Mouse (Mus musculus) liver, embryonic 14.5 days (tissue): Measurements from ENCODE around the gene Dok3. TPM values are rescaled to one million over a fixed set of nuclear protein-coding genes. Genes with fewer than 3 reads are reported as not detected.
A peak's percentile ranks its signal among the peaks of the same experiment; 100 is the strongest.

Experiments used
- ATAC-seq: fragments of 200-750 bp; cut with Nextera tagmentation; 2 replicates; pipeline ENCODE4 v1.8.0; 2017; ENCODE audit warnings: moderate number of reproducible peaks, mild to moderate bottlenecking, moderate library complexity; ENCODE audit not compliant: insufficient read depth
- DNase-seq, 3 experiments: peaks; one replicate each; pipeline ENCODE4 v3.0.0-alpha.2; 2012 to 2013; ENCODE audit warnings: low read depth in 3 of 3, low spot score in 3 of 3
- H3K27ac ChIP-seq: fragments of 300-500 bp; sonication (generic); 2 replicates; pipeline ENCODE4 v1.5.1; 2014; ENCODE audit warnings: moderate library complexity, mild to moderate bottlenecking, control low read depth, inconsistent platforms
- H3K27me3 ChIP-seq: fragments of 300-500 bp; sonication (generic); 2 replicates; pipeline ENCODE4 v1.6.1; 2014; ENCODE audit warnings: mild to moderate bottlenecking, low read length, moderate library complexity; ENCODE audit not compliant: control insufficient read depth, insufficient read depth
- H3K36me3 ChIP-seq: fragments of 300-500 bp; sonication (generic); replicated peaks from 2 replicates; pipeline ENCODE4 v1.6.1; 2014; ENCODE audit warnings: low read depth; ENCODE audit not compliant: control insufficient read depth, insufficient read depth
- H3K4me1 ChIP-seq, 2 experiments: fragments of 200-500 bp in 1 of 2; fragments of 300-500 bp in 1 of 2; sonication (generic) in 1 of 2; replicated peaks; 2 replicates each; pipeline ENCODE4 v1.6.1; 2012 to 2014; ENCODE audit warnings: antibody characterized with exemption in 1 of 2, inconsistent platforms in 1 of 2, low read length in 1 of 2; ENCODE audit not compliant: control insufficient read depth in 2 of 2, insufficient read depth in 2 of 2
- H3K4me2 ChIP-seq: fragments of 300-500 bp; sonication (generic); 2 replicates; pipeline ENCODE4 v1.6.1; 2014; ENCODE audit warnings: low read depth, mild to moderate bottlenecking, control low read depth, moderate library complexity
- H3K4me3 ChIP-seq, 2 experiments: fragments of 200-500 bp in 1 of 2; fragments of 300-500 bp in 1 of 2; sonication (generic) in 1 of 2; 2 replicates each; pipeline ENCODE4 v1.5.1; 2012 to 2014; ENCODE audit warnings: low read depth in 2 of 2, low read length in 2 of 2, mild to moderate bottlenecking in 2 of 2, control low read depth in 1 of 2, inconsistent platforms in 1 of 2, moderate library complexity in 1 of 2; ENCODE audit not compliant: insufficient read depth in 1 of 2
- H3K9ac ChIP-seq: fragments of 300-500 bp; sonication (generic); replicated peaks from 2 replicates; pipeline ENCODE4 v1.6.1; 2014; ENCODE audit warnings: mild to moderate bottlenecking, control low read depth, moderate library complexity
- H3K9me3 ChIP-seq: fragments of 300-500 bp; sonication (generic); 2 replicates; pipeline ENCODE4 v1.6.1; 2016; ENCODE audit warnings: low read length, mixed read lengths; ENCODE audit not compliant: control insufficient read depth
- CTCF ChIP-seq: IDR thresholded peaks from 2 replicates; pipeline ENCODE4 v1.5.1; 2016; ENCODE audit warnings: antibody characterized with exemption, low read depth, control low read depth
- EP300 ChIP-seq: IDR thresholded peaks from 2 replicates; pipeline ENCODE4 v1.6.1; 2016; ENCODE audit warnings: antibody characterized with exemption, low read depth
- WGBS: fragments of 180-500 bp; shearing (Covaris S2); extraction: QIAGEN DNeasy Blood & Tissue Kit; methylation state at CpG from one replicate; pipeline ENCODE4 v1.1.7; 2014; ENCODE audit not compliant: insufficient replicate concordance; 5-methylcytosine and 5-hydroxymethylcytosine counted together
- microRNA-seq: library from miRNA; unstranded; fragments of <30 nt; microRNA quantifications from one replicate; pipeline ENCODE4, GENCODE M21; 2016
- polyA plus RNA-seq, 2 experiments: library from polyadenylated mRNA; depleted of rRNA in 1 of 2; stranded (reverse) in 1 of 2; unstranded in 1 of 2; fragments of >200 nt; fragmentation: Nextera tagmentation in 1 of 2; extraction: Ambion mirVana in 1 of 2; gene quantifications; 2 replicates each; pipeline versions ENCODE4 v1.2.1 to v1.2.3; 2012 to 2014

Gene Dok3
- polyA plus RNA-seq, 2 experiments = 2.9 to 4.7 TPM

DNA sequence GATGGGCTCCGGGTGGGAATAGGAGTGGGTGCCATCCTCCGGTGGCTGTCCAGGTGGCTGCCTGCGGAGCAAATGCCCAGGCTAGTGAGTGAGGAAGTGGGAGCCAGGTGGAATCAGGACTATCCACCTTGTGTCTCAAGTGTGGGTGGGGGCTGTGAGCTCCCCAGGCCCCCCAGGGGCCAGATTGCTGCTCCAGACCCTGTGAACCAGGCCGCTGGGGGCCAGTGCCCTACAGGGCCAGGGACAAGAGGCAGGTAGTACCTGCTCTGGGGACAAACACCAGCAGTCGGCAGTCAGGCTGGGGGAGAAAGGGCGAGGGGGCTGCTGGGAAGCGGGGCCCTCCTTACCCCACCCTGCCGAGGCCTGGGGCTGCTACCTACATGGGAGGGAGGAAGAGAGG is 52.8 kb downstream of the Dok3 start:
- Histone ChIP-seq H3K4me1 (0 out of 4 replicates have a peak, but pooled peaks cover 0 to 3% of the 10 kb centered on the region in 2 experiments), H3K4me3 (no peak overlapping the region), H3K9me3 (no peaks in the 10 kb centered on the region), H3K4me2 (no peak overlapping the region), H3K9ac (no peak overlapping the region), H3K27me3 (peaks cover 32% of the 10 kb centered on the region), H3K36me3 (no peaks in the 10 kb centered on the region), H3K27ac (no peak overlapping the region)
- 66% methylated on average over 8 of the region's 8 CpGs for WGBS
- ATAC-seq (no peak), DNase-seq (no peak)
- TF ChIP-seq EP300 = no peak

DNA sequence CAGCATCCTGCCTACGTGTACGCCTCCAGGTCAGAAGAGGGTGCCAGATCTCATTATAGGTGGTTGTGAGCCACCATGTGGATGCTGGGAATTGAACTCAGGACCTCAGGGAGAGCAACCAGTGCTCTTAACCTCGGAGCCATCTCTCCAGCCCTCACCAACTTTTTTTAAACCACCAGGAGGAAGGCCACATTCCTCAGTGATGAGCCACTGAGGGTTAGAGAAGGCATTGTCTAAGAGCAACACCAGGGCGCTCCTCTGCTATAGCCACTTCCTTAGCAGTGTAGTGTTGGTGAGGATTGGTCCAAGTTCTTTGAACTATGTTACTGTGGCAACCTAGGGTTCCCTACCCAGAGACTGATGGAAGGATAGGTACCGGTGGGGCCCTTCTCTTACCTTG is 53.3 kb downstream of the Dok3 start:
- no peak overlapping the region for H3K4me2 ChIP-seq
- no peak for ATAC-seq
- H3K4me3 ChIP-seq = no peak overlapping the region
- DNase-seq = no peak
- H3K27ac ChIP-seq = no peak overlapping the region
- H3K9me3 ChIP-seq = no peaks in the 10 kb centered on the region
- WGBS = 69% methylated on average over 5 of the region's 5 CpGs
- 0 out of 4 replicates have a peak, but pooled peaks cover 0 to 3% of the 10 kb centered on the region in 2 experiments for H3K4me1 ChIP-seq
- H3K36me3 ChIP-seq = no peaks in the 10 kb centered on the region
- no peak overlapping the region for H3K9ac ChIP-seq
- TF ChIP-seq CTCF = no peak
- peaks cover 37% of the 10 kb centered on the region for H3K27me3 ChIP-seq

DNA sequence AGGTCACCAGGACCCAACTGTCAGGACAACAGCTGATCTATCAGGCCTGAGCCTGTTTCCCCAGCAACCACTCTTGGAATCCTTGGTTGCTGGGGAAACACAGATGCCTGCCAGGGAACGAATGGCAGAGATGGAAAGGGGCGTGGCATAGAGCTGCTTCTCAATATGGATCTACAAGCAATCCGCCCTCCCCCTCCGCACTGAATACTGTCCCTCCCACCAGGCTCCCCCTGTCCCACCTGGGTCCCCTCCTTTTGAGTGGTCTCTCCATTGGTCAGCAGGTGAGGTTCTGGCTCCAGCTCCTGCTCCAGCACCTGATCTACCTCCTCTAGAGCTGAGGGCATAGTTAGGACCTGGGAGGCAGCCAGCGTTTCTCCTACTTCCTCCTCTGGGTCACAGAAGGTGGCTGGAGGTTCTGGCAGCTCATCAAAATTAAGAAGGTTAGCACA is 54.5 kb downstream of the Dok3 start:
- Histone ChIP-seq H3K4me2 (no peak overlapping the region), H3K27me3 (peaks cover 48% of the 10 kb centered on the region), H3K9me3 (no peaks in the 10 kb centered on the region), H3K27ac (no peak overlapping the region), H3K9ac (no peak overlapping the region), H3K36me3 (no peaks in the 10 kb centered on the region), H3K4me3 (no peak overlapping the region), H3K4me1 (0 out of 4 replicates have a peak, but pooled peaks cover 0 to 3% of the 10 kb centered on the region in 2 experiments)
- TF ChIP-seq CTCF (no peak), EP300 (no peak)
- no peak for ATAC-seq
- no peak for DNase-seq
- WGBS = 40% methylated on average over 5 of the region's 5 CpGs

DNA sequence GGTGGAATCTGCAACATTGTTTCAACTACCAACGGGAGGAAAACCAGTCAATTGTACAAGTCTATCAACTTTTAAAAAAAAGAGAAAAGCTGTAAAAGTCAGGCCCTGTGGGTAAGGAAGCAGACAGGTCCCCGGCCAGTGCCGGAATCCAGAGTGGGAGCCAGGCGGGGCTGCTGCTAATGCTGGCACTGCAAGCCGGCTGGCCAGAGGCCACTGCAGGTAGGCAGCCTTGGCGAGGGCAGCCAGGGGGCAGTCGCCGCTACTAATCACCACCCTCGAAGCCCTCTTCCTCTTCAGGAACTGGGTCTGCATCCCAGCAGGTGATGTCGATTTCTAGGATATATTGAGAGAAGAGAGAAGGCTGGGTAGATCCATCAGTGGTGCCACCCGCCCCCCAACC is 55.1 kb downstream of the Dok3 start:
- no peaks in the 10 kb centered on the region for H3K9me3 ChIP-seq
- no peak overlapping the region for H3K9ac ChIP-seq
- peaks cover 52% of the 10 kb centered on the region for H3K27me3 ChIP-seq
- DNase-seq (no peak), ATAC-seq (no peak)
- TF ChIP-seq EP300 (no peak), CTCF (peak; percentile 30)
- H3K4me3 ChIP-seq = no peak overlapping the region
- WGBS = 63% methylated on average over 11 of the region's 11 CpGs
- no peaks in the 10 kb centered on the region for H3K36me3 ChIP-seq
- H3K4me1 ChIP-seq = 0 out of 4 replicates have a peak, but pooled peaks cover 0 to 3% of the 10 kb centered on the region in 2 experiments
- H3K4me2 ChIP-seq = no peak overlapping the region
- H3K27ac ChIP-seq = no peak overlapping the region

Small RNAs within 50 kb of the gene (microRNA-seq; reads per million reads assigned to microRNA genes)
- 5.1 reads per million, percentile 7 among the genes with 10 or more reads in this experiment for gene Mir6944
- gene Mir6945 = 1.3 reads per million

Other genes starting within 250 kb of the Dok3 start
- gene Prelid1, start 208.8 kb downstream of the Dok3 start, polyA plus RNA-seq (2012; rRNA removed) = 129 and 130 TPM in 2 replicates
- 230 and 238 TPM in 2 replicates for gene Prelid1, start 208.8 kb downstream of the Dok3 start, polyA plus RNA-seq (2014; fragmentation: Nextera tagmentation; extraction: Ambion mirVana)
- gene Rab24, start 207.3 kb downstream of the Dok3 start, polyA plus RNA-seq (2012; rRNA removed) = 42.3 and 47.1 TPM in 2 replicates
- gene Rab24, start 207.3 kb downstream of the Dok3 start, polyA plus RNA-seq (2014; fragmentation: Nextera tagmentation; extraction: Ambion mirVana) = 43.9 and 50.7 TPM in 2 replicates
- gene Mxd3, start 199.5 kb downstream of the Dok3 start, polyA plus RNA-seq (2012; rRNA removed) = 32.6 and 32.8 TPM in 2 replicates
- gene Mxd3, start 199.5 kb downstream of the Dok3 start, polyA plus RNA-seq (2014; fragmentation: Nextera tagmentation; extraction: Ambion mirVana) = 23.5 and 26.3 TPM in 2 replicates
- gene Lman2, start 166.5 kb downstream of the Dok3 start, polyA plus RNA-seq (2012; rRNA removed) = 34.6 and 35.3 TPM in 2 replicates
- gene Lman2, start 166.5 kb downstream of the Dok3 start, polyA plus RNA-seq (2014; fragmentation: Nextera tagmentation; extraction: Ambion mirVana) = 50.3 and 51.6 TPM in 2 replicates
- gene Rgs14, start 159.6 kb downstream of the Dok3 start, polyA plus RNA-seq (2012; rRNA removed) = 1.4 and 1.6 TPM in 2 replicates
- gene Rgs14, start 159.6 kb downstream of the Dok3 start, polyA plus RNA-seq (2014; fragmentation: Nextera tagmentation; extraction: Ambion mirVana) = 1.3 and 1.7 TPM in 2 replicates
- gene Slc34a1, start 131.1 kb downstream of the Dok3 start, polyA plus RNA-seq (2012; rRNA removed) = 0.01 TPM in 1 of 2 replicates, not detected in the other
- not detected in 2 replicates for gene Slc34a1, start 131.1 kb downstream of the Dok3 start, polyA plus RNA-seq (2014; fragmentation: Nextera tagmentation; extraction: Ambion mirVana)
- gene Pfn3, start 114.1 kb downstream of the Dok3 start, polyA plus RNA-seq (2012; rRNA removed) = not detected in 2 replicates
- not detected in 2 replicates for gene Pfn3, start 114.1 kb downstream of the Dok3 start, polyA plus RNA-seq (2014; fragmentation: Nextera tagmentation; extraction: Ambion mirVana)
- 53.4 and 68.7 TPM in 2 replicates for gene F12, start 102.5 kb downstream of the Dok3 start, polyA plus RNA-seq (2012; rRNA removed)
- 72.0 and 82.0 TPM in 2 replicates for gene F12, start 102.5 kb downstream of the Dok3 start, polyA plus RNA-seq (2014; fragmentation: Nextera tagmentation; extraction: Ambion mirVana)
- 21.0 and 26.1 TPM in 2 replicates for gene Grk6, start 84.2 kb downstream of the Dok3 start, polyA plus RNA-seq (2012; rRNA removed)
- gene Grk6, start 84.2 kb downstream of the Dok3 start, polyA plus RNA-seq (2014; fragmentation: Nextera tagmentation; extraction: Ambion mirVana) = 22.6 and 25.7 TPM in 2 replicates
- 0.32 and 0.62 TPM in 2 replicates for gene Prr7, start 65.0 kb downstream of the Dok3 start, polyA plus RNA-seq (2012; rRNA removed)
- gene Prr7, start 65.0 kb downstream of the Dok3 start, polyA plus RNA-seq (2014; fragmentation: Nextera tagmentation; extraction: Ambion mirVana) = 0.14 TPM in 1 of 2 replicates, not detected in the other
- 5.1 and 5.3 TPM in 2 replicates for gene Dbn1, start 41.2 kb downstream of the Dok3 start, polyA plus RNA-seq (2012; rRNA removed)
- gene Dbn1, start 41.2 kb downstream of the Dok3 start, polyA plus RNA-seq (2014; fragmentation: Nextera tagmentation; extraction: Ambion mirVana) = 3.7 and 4.1 TPM in 2 replicates
- 11.5 and 13.7 TPM in 2 replicates for gene Pdlim7, start 15.6 kb downstream of the Dok3 start, polyA plus RNA-seq (2012; rRNA removed)
- gene Pdlim7, start 15.6 kb downstream of the Dok3 start, polyA plus RNA-seq (2014; fragmentation: Nextera tagmentation; extraction: Ambion mirVana) = 15.3 and 18.6 TPM in 2 replicates
- gene Ddx41, start 7.4 kb upstream of the Dok3 start, polyA plus RNA-seq (2012; rRNA removed) = 18.9 and 29.4 TPM in 2 replicates
- 23.6 and 27.0 TPM in 2 replicates for gene Ddx41, start 7.4 kb upstream of the Dok3 start, polyA plus RNA-seq (2014; fragmentation: Nextera tagmentation; extraction: Ambion mirVana)
- 18.3 and 20.9 TPM in 2 replicates for gene Fam193b, start 41.8 kb upstream of the Dok3 start, polyA plus RNA-seq (2012; rRNA removed)
- gene Fam193b, start 41.8 kb upstream of the Dok3 start, polyA plus RNA-seq (2014; fragmentation: Nextera tagmentation; extraction: Ambion mirVana) = 4.0 and 5.0 TPM in 2 replicates
- 36.9 and 58.3 TPM in 2 replicates for gene Tmed9, start 44.4 kb upstream of the Dok3 start, polyA plus RNA-seq (2012; rRNA removed)
- gene Tmed9, start 44.4 kb upstream of the Dok3 start, polyA plus RNA-seq (2014; fragmentation: Nextera tagmentation; extraction: Ambion mirVana) = 19.5 and 20.7 TPM in 2 replicates
- 5.5 and 5.8 TPM in 2 replicates for gene B4galt7, start 70.6 kb upstream of the Dok3 start, polyA plus RNA-seq (2012; rRNA removed)
- gene B4galt7, start 70.6 kb upstream of the Dok3 start, polyA plus RNA-seq (2014; fragmentation: Nextera tagmentation; extraction: Ambion mirVana) = 1.8 and 1.9 TPM in 2 replicates
- gene Caml, start 93.7 kb upstream of the Dok3 start, polyA plus RNA-seq (2012; rRNA removed) = 7.4 and 12.4 TPM in 2 replicates
- gene Caml, start 93.7 kb upstream of the Dok3 start, polyA plus RNA-seq (2014; fragmentation: Nextera tagmentation; extraction: Ambion mirVana) = 13.4 and 13.5 TPM in 2 replicates
- gene Ddx46, start 105.7 kb upstream of the Dok3 start, polyA plus RNA-seq (2012; rRNA removed) = 9.8 and 19.3 TPM in 2 replicates
- 17.4 and 19.2 TPM in 2 replicates for gene Ddx46, start 105.7 kb upstream of the Dok3 start, polyA plus RNA-seq (2014; fragmentation: Nextera tagmentation; extraction: Ambion mirVana)
- gene B230219D22Rik, start 163.8 kb upstream of the Dok3 start, polyA plus RNA-seq (2012; rRNA removed) = 14.7 and 17.4 TPM in 2 replicates
- 8.4 and 9.7 TPM in 2 replicates for gene B230219D22Rik, start 163.8 kb upstream of the Dok3 start, polyA plus RNA-seq (2014; fragmentation: Nextera tagmentation; extraction: Ambion mirVana)
- gene Txndc15, start 185.4 kb upstream of the Dok3 start, polyA plus RNA-seq (2012; rRNA removed) = 8.8 and 10.4 TPM in 2 replicates
- gene Txndc15, start 185.4 kb upstream of the Dok3 start, polyA plus RNA-seq (2014; fragmentation: Nextera tagmentation; extraction: Ambion mirVana) = 26.7 and 28.5 TPM in 2 replicates
- gene Pcbd2, start 198.1 kb upstream of the Dok3 start, polyA plus RNA-seq (2012; rRNA removed) = 19.7 and 25.1 TPM in 2 replicates
- gene Pcbd2, start 198.1 kb upstream of the Dok3 start, polyA plus RNA-seq (2014; fragmentation: Nextera tagmentation; extraction: Ambion mirVana) = 35.7 and 40.9 TPM in 2 replicates